Mouse (Mus musculus) layer of hippocampus, adult 9-10 months (tissue): ENCODE measurements around the gene Cd81.

Source experiments
- DNase-seq: peaks from one replicate; pipeline ENCODE4 v3.0.0; 2022; ENCODE audit warnings: low spot score

Cd81 gene

DNA sequence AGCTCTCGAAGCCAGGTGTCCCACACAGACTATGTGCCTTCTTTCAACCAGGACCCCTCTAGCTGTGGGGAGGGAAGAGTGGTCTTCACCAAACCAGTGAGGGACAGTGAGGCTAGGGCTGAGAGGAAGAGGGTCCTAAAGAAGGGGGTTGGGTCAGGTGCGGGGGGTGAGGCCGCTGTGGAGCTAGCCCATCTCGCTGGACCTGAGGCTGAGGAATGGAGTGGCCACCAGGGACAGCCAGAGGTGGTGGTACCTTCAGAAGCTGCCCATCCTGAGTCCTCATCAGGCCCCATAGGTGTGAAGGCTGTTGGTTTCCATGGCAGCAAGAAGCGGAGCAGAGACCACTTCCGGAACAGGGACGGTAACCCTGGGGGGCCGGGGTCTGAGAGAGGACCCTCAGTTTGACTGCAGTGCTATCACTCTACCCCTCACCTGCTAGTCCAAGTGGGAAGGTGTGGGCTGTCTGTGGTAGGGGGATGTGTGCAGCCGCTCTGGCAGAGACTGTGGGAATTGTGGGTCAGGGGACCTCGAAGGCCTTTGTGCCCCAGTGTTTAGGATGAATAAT lies 18.0 kb downstream of the Cd81 start:
- no peak for DNase-seq

DNA sequence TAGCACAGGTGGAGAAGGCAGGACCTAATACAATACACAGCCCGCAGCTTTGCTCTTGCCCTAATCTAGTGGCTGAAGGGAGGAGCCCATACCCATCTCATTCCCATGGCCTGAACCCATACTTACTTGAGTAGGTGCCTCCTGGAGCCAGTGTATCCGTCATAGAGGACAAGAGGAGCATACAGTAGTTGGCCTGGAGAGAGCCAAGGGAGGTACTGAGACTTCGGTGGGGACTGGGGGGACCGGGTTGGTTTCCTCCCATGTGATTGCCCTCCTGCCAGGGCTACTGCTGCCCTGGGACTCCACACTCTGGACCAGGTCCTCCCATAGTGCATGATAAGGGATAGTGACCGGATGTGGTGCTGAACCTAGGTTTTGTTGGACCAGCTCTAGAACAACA lies 20.1 kb downstream of the Cd81 start:
- no peak for DNase-seq

DNA sequence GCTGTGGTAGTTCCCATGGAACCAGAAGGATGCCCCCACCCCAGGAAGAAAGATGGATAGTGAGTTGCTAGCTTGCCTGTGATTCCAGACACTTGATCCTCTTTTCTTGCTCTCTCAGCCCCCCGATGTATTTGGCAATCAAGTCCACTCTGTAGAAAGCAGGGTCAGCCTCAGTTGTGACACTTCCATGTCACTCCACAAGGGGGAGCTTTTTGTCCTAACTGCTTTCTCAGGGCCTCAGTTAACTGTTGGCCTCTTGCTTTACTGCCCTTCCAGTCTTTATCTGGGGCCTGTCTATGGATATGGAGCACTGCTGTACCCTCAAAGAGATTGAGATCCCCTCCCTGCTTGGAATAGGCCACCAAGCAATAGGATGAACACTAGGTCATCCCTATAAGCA lies 20.5 kb downstream of the Cd81 start:
- DNase-seq, result no peak

DNA sequence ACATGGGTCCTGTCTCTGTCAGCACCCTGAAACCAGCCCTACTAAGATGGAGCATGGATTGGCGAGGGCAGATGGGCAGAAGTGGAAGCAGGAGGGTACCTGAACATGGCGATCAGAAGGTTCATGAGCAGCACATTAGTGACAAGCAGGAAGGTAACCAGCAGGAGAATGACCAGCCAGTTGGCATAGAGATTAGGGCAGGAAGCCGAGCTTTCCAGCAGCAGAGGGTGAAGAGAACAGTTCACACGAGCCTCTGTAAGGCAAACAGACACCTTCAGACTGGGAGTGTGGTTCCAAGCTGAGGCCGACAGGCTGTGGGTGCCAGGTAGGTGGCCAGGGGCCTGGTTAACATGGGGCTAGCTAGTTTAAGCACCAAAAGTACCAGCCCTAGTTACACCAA lies 22.9 kb downstream of the Cd81 start:
- no peak for DNase-seq

DNA sequence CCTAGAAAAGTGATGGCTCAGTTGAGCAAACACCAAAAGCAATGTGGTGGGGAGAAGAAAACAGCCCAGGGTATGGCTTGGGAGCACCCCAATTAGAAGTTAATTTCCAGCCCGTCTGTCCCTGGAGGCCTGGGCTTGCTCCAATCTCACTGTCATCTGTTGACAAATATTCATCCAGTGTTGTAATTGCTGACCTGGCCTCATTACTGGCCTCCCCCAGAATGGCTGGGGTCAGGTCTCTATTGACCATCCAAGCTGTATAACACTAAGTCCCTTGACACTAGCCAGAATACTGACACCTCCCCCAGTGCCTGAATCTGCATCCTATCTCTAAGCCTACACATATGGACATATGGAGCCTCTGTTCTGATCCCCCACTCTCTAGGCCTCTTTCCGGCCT lies 24.8 kb downstream of the Cd81 start:
- DNase-seq, result no peak

DNA sequence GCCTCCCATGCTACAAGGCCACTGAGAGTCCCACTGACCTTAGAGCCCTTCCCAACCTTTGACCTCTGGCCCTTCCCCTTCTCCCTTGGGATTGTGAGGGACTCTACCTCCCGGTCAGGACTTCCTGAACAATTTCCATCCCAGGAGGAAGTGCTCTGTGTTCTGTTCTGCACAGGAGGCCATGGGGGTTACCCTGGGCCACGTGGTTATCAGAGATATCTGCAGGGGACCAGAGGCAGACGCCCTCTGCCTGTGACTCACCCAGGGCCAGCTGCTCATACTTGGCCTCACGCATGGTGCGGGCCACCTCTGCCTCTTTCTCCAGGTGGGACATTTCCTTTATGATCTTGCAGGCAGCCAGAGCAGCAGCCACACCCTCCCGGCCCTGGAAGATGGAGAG lies 29.5 kb downstream of the Cd81 start:
- no peak for DNase-seq

DNA sequence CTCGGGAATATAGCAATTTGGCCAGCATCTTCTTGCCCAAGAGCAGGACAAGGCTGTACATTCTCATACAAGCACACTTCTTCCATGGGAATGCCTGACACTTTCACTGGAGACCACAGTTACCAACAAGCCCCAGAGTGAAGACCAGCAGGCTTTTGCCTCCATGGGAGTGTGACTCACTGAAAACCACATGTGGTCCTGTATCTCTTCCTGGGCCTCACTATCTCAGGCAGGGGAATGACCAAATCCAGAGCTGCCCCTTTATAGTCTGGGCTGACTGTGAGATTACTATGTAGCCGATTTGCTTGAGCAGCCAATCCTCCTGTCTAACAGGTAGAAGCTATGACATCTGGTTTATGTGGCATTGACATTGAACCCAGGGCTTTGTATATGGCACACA lies 31.2 kb downstream of the Cd81 start:
- DNase-seq, result no peak

DNA sequence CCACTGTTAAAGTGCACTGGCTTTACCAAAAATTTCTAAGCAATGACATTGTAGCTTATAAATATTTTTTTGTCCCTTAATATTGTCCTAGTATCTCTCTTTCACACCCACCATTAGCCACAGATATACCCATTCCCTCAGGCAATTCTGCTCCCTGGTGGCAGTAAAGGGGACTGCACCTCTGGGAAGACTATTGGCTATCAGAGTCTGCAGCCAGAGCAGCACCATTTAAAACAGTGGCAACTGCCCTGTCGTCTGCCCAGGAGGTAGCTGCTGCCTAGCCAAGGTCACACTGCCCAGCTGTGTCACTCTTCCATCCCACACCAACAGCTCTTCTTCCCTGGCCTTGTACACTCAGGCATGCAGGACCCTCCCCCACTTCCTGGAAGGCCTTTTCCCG lies 33.8 kb downstream of the Cd81 start:
- DNase-seq, result no peak

DNA sequence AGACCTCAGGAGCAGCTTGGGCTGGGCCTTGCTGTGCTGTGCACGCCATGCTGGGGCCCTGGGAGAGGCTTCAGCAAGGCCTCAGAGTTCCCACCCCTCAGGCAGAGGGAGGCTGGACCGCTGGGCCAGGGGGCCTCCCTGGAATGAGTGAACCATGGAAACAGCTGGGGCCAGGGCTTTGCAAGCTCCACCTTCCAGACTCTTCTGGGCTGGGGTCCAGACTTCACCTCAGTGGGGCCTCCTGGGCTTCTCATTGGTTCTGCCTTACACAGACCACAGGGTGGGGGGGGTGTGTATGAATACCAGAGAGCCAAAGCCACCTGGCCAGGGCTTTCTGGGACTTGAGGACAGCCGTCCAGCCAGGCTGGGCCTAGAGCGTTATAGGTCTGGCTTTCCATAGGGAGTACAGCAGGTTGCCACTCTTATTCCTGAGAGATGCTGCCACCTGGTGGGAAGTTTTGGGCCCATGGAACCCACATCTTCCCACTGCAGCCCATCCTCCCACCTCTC lies 34.6 kb downstream of the Cd81 start:
- no peak for DNase-seq

DNA sequence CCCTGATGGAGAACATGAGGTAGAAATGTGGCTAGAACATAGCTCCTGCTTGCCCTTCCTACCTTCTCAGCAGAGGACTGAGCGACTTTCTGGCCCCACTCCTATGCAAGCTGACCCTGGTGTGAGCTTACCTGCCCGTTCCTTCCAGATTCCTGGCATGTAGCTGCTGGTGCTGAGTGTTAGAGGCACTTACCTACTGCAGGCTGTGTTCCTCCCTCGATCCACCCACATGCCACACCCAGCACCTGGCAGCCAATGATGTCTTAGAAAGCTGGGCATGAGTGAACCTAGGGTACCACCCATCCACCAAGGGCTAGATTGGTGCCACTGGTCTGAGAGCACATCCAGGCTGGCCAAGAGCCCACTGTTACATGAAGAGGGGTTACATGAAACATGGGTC lies 41.3 kb downstream of the Cd81 start:
- no peak for DNase-seq

DNA sequence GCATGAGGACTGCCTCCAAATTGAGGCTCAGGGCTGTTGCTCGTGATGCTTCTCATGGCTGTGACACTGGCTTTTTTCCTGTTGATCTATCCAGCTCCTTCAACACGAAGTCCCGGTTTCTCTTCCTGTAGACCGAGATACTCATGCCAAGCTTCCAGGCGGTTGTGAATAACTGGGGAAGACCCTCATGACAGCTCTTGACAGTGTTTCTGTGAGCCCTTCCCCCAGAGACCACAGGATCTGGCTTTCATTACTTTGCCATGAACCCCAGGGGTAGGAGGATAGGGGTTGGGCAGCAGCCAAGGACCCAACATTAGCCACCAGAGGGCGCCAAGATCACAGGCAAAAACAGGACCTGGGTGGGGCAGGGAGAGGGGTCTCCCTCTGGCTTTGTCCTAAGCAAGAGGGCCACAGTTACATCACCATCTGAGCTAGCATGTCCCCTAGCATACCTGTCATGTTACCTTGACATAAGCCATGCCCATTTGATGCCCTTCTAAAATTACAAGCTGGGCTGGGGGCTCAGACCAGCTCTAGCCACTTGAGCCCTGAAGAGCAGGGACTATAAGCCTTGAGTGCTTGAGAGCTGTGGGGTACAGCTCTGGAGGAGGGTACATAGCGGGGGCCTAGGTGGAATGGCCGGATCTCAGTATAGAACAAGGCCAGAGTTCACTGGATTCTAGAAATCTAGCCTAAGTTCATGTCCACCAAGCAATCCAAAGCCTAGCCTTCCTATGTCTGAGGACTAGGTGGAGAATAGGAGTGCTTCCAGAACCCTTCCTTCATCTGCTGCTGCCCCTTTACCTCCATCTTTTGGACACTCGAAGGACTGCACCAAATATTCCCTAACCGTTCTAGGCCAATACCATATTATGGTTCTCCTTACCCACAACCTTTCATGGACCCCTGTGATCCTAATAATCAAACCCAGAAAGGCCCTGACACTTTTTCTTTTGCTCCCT lies 42.3 kb downstream of the Cd81 start, which contains the start of gene Trpm5:
Trpm5 (minus strand) TSS at position 51 of the 962 bp plus-strand sequence.
- peak; percentile 26 for DNase-seq

DNA sequence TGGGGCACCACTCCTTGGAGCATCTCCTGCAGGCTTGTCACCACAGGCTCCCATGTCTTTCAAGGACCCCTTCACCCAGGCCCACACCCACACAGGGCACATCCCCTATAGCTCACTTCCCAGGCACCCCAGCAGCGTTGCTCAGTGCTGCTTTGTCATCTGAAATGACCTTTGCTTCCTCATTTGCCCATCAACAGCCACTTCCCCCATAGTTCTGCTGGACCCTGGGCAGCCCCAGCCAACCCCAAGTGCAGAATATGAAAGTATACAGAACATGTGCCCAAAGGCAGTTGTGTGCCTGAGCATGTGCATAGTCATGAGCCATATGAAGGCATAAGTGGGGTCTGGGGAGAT lies 43.0 kb downstream of the Cd81 start:
- no peak for DNase-seq

DNA sequence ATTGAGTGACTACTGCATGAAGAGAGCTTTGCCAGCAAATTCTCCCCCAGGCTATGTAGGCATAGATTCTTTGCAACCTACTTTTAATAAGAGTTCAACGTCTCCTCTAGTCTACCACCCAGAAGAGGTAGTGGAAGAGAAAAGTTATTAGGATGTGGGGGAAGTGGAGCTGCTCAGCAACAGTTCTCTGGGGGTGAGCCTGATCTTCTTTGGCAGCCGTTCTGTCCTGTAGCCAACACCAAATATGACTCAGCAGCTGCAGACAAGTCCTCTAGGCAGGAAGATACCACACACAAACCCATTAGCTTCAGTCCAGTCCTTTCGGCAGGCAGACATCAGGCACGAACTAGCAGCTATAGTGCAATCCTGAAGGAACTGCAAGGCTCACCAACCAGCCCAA lies 48.2 kb downstream of the Cd81 start:
- DNase-seq, result no peak

DNA sequence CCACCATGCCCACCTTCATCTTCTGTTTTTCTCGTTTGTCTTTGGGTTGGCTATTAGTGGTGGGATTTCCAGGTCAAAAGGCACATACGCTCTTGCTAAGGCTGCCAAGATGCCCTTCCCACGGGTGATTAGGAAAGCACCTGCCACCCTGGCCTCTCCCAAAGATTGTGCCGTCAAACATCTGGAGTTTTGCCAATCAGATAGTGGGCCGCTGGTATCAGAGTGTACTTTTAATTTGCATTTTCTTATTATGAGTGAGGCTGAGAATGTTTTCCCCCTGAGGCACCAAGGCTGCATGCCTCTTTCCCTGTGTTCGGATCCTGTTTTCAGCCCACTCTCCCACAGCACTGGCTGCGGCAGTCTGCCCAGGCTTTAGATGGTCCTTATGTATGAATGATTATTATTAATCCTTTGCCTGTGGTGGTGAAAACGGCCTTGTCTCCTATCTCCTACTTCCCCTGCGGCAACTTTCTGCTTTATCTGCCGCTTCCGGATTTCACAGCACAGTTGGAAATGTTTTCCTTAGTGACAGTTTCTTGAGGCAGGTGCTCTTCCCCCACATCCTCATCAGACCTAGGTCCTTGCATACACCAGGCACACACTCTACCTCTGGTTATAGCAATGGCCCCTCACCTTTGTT lies 52.8 kb downstream of the Cd81 start:
- DNase-seq, result no peak

DNA sequence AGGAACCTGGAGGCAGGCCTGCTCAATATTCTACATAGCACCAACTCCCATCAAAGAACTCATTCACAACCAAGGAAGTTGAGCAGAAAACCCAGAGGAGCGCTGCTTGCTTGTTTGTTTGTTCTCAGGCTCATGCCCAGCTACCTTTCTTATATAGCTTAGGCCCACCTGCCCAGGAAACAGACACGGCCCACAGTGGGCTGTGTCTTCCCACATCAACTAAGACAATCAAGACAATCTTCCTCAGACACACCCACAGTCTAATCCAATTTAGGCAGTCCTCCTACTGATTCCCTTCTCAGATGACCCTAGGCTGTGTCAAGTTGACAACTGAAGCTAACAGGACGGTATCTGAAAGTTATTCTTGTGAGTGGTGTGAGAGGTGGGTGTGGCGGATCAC lies 53.5 kb downstream of the Cd81 start, which contains the start of gene Kcnq1:
Kcnq1 (plus strand) TSS at position 301 of the 400 bp plus-strand sequence.
- DNase-seq, result no peak

DNA sequence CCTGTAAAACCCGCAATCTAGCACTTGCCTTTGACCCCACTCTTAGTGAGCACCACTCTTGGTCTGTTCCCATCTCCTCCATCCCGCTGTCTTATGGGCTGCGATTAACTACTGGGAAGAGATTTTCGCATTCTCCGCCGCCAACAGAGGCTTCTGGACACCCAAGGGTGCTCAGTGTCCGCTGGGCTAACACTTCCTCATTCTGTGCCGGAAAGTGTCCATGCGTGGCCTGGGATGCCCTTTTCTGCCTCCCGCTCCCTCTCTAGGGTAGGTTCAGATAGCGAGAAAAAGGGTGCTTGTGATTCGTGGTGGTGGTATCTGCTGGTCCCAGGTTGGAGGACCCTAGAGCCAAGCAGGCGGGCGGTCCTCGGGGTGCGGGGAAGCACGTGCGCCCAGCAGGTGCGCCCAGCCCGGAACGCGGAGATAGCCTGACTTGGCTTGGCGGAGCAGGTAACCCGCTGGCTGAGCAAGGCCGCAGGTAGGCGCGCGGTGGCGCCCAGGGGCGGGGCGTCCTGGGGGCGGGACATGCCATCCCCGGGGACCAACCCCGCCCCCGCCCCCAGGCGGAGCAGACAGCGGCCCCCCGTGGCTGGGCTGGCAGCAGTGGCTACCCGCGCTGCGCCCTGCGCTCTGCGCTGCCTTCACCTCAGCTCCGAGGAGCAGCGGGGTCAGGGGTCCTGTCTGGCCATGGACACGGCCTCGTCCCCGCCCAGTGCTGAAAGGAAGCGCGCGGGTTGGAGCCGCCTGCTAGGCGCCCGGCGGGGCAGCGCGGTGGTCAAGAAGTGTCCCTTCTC lies 54.3 kb downstream of the Cd81 start:
- DNase-seq, result no peak

DNA sequence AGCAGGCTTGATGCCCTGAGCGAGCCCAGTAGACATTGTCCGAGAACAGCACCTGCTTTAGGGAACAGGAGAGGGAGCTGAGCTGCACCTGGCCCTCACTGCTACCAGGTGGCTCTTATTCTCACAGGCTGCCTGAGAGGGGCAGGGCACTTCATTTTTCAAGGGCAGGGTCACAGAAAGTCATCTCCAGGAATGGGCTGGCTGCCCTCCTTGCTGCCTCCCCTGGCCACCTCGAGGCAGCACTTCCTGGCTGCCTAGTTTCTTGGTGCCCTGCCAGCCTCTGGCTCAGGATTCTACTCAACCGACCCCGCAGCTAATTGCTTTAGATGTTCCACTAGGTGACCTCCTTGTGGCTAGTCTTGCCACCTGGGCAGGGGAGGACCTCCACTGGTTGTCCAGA lies 55.7 kb downstream of the Cd81 start:
- DNase-seq, result no peak

DNA sequence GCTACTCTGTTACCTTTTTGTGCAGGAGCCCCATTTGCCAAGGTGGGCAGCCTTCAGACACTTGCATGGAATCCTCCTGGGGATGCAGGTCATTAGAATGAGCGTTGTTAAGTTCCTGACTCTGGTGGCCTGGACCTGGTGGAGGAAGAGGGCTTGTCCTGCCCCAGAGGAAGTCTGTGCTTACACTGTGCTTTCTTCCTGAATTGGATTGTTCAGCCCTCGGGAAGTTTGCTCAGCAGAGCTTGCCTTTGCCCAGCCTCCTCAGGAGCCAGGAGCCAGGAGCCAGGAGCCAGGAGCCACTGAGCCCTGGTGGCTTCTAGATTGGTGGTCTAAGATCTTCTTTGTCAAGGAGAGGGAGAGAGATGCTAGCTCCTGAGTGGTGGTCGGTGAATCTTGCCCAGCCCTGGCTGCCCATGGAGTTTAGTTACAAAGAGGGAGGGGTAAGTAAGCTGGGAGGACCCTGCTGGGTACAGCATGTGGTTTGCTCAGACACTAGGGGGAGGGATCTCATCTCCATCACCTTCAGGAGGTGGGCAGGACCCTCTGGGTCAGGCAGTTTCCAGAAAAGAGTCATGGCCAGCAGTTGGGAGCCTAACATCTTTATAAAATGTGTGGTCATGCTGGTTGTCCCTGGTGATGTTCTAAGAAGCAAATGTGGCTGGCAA lies 56.6 kb downstream of the Cd81 start:
- no peak for DNase-seq

DNA sequence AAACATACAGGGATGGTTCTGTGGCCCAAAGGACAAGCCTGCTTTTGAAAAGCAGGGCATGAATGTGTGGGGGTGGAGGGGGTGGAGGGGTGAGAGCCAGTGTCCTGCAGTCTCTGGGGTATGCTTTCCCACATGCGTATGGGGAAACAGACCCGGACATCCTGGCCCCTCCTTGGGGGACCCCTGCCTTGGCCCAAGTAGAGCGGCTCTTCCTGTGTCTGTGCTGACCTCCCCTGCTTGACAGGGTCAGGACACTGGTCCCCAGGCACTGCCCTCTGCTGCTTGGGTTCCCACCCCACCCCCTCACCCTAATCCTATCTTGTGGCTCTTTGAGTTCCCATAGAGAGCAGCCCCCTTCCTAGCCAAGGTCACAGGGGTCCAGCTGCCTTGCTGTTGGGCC lies 57.2 kb downstream of the Cd81 start:
- no peak for DNase-seq

DNA sequence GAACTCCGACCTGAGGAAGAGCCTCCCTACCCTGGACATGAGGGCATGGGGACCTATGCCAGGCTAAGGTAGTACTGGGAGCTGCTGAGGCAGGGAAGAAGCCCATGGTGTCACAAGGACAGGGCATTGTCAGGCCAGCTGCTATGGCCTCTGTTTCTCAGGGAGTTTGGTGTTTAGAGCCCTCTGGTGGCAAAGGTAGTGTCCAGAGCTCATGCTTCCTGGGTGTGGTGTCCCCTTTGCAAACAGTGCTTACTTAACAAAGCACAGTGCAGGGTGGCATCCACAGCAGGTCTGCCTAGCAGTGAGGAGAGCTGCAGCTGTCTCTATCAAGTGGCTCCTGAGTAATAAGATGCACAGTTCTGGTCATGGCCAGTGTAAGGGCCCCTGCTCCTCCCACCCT lies 58.3 kb downstream of the Cd81 start:
- DNase-seq, result no peak

DNA sequence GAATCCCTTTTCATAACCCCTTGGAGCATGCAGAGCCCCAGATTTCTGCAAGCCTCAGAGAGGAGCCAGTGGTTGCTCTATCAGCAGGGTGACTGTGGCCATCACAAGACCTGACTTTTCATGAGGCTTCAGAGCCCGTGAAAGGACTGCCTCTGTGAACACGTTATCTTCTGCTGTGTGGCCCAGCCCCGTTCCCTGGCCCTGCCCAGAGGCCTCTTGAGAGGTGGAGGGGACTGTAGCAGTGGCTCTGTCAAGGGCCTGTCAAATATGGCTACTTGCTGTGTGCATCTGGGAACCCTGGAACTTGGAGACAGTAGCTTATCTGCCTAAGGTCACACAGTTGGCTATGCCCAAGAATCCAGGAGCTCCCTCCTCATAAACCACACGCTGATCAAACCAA lies 59.2 kb downstream of the Cd81 start:
- DNase-seq, result no peak

DNA sequence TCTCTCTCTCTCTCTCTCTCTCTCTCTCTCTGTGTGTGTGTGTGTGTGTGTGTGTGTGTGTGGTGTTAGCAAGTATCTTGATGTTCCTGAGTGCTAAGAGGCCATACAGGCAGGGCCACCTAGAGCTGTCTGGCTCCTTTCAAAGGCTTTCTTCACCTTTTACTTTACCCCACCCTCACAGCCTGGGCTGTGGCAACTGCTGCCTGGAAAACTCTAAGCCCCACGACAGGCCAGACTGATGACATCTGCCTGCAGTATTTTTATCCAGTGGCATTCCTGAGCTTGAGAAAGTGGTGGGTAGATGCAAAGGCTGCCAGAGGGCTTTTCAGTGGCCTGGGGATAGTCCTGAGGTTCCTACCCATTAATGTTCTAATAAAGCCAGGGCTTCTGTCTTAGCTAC lies 59.9 kb downstream of the Cd81 start:
- no peak for DNase-seq
